Mouse (Mus musculus): ENCODE results near the gene Srms. TPM values are rescaled to one million over a fixed set of nuclear protein-coding genes. Genes with fewer than 3 reads are reported as not detected.

Srms gene
- polyA plus RNA-seq (2014; fragmentation: Nextera tagmentation; extraction: Ambion mirVana): 0.94 and 1.4 TPM in 2 replicates

DNA sequence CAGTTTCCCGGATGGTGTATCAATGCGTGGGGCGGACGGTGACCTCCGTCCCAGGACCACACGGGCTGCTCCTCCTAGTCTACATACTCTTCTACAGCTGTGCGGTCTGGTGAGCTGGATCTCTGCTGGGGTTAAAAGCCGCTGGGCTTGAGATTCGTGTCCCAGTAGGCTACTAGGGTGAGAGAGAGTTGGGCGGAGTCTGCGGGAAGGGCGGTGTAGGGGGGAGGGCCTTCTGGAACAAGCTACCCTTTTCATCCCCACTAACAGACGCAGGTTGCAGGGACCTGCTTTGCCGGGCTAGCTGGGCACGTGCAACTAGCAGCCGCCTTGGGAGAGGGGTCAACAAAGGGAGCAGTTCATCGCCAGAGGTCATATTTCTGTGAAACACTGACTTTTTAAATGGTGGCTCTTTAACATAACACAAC is at the start of gene Srms:
Gene Srms (minus strand): TSS at position 165 of the 425 bp plus-strand sequence.
- WGBS: under 1% methylated on average over 17 of the region's 17 CpGs
- ATAC-seq (ENCODE audit: insufficient number of reproducible peaks, low FRiP score, low TSS enrichment, low read depth) (peak; percentile 65; the same call in 1 of the 2 replicates), DNase-seq (ENCODE audit: low spot score) (peak; percentile 69)
- H3K9me3 ChIP-seq (ENCODE audit: control insufficient read depth, low read length): no peaks in the 10 kb centered on the region
- H3K4me2 ChIP-seq (ENCODE audit: low read depth, severe bottlenecking): peak within 1 kb of the TSS; percentile 61
- no peak within 1 kb of the TSS for H3K27ac ChIP-seq (replicated peaks; ENCODE audit: low read depth, low read length)
- peak within 1 kb of the TSS; percentile 29 for H3K4me3 ChIP-seq (ENCODE audit: low read depth, low read length)
- H3K36me3 ChIP-seq (ENCODE audit: control insufficient read depth, insufficient read depth, low read length): no peaks in the 10 kb centered on the region
- peaks cover 25% of the 10 kb centered on the region for H3K27me3 ChIP-seq (ENCODE audit: control insufficient read depth, insufficient read depth, low read length)
- H3K4me1 ChIP-seq (ENCODE audit: control insufficient read depth, insufficient read depth, low read length): peaks cover 8% of the 10 kb centered on the region; the same call in 1 of the 2 replicates
- H3K9ac ChIP-seq (ENCODE audit: low read length): peak within 1 kb of the TSS; percentile 34; the same call in 1 of the 2 replicates

DNA sequence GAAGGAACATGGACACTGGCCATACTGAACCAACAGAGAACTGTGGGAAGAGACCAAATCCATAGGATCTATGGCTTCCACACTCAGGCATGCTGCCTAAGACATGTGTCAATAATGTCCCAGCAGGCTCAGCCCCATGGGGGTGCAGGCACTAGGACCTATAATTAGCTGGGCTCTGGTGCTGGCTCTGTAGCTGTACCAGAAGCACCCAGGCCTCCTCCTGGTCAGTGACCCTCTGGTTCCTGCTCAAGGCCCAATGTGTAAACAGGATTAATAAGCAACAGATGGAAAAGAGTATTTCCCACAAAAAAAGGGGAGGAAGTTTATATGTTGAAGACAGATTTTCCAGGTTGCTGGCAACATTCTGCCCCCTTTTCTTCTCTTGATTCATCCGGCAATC is 40.3 kb upstream of the Srms start:
- Histone ChIP-seq H3K27me3 (ENCODE audit: control insufficient read depth, insufficient read depth, low read length) (no peaks in the 10 kb centered on the region), H3K9me3 (ENCODE audit: control insufficient read depth, low read length) (no peaks in the 10 kb centered on the region), H3K4me3 (ENCODE audit: low read depth, low read length) (no peak overlapping the region), H3K4me2 (ENCODE audit: low read depth, severe bottlenecking) (no peak overlapping the region), H3K27ac (replicated peaks; ENCODE audit: low read depth, low read length) (no peak overlapping the region), H3K4me1 (ENCODE audit: control insufficient read depth, insufficient read depth, low read length) (no peaks in the 10 kb centered on the region), H3K36me3 (ENCODE audit: control insufficient read depth, insufficient read depth, low read length) (peaks cover 19% of the 10 kb centered on the region), H3K9ac (ENCODE audit: low read length) (no peak overlapping the region)
- no peak for ATAC-seq (ENCODE audit: insufficient number of reproducible peaks, low FRiP score, low TSS enrichment, low read depth)
- no peak for DNase-seq (ENCODE audit: low spot score)
- WGBS: 93% methylated on average over 1 of the region's 1 CpGs

DNA sequence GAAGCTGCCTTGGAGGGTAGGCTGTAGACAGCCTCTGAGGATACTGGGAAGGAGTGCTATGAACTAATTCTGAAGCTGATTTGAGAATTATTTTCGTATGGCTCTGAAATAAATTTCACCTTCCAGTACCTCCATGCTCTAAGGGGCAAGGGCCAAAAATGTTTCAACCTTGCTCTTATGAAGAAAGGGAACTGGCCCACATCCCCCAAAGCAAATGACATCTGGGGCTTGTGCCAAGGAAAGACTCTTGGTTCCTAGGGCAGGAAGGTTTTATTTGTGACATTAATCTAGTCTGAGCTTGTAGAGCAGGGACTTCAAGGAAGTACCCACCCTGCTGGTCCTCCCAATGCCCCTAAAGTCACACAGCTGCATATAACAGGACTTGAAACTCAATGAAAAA is 38.9 kb upstream of the Srms start:
- Histone ChIP-seq H3K4me3 (ENCODE audit: low read depth, low read length) (no peak overlapping the region), H3K27me3 (ENCODE audit: control insufficient read depth, insufficient read depth, low read length) (no peaks in the 10 kb centered on the region), H3K9me3 (ENCODE audit: control insufficient read depth, low read length) (no peaks in the 10 kb centered on the region), H3K36me3 (ENCODE audit: control insufficient read depth, insufficient read depth, low read length) (peaks cover 19% of the 10 kb centered on the region), H3K4me1 (ENCODE audit: control insufficient read depth, insufficient read depth, low read length) (no peaks in the 10 kb centered on the region), H3K4me2 (ENCODE audit: low read depth, severe bottlenecking) (no peak overlapping the region), H3K9ac (ENCODE audit: low read length) (no peak overlapping the region), H3K27ac (replicated peaks; ENCODE audit: low read depth, low read length) (no peak overlapping the region)
- 90% methylated on average over 1 of the region's 1 CpGs for WGBS
- ATAC-seq (ENCODE audit: insufficient number of reproducible peaks, low FRiP score, low TSS enrichment, low read depth): no peak
- no peak for DNase-seq (ENCODE audit: low spot score)

DNA sequence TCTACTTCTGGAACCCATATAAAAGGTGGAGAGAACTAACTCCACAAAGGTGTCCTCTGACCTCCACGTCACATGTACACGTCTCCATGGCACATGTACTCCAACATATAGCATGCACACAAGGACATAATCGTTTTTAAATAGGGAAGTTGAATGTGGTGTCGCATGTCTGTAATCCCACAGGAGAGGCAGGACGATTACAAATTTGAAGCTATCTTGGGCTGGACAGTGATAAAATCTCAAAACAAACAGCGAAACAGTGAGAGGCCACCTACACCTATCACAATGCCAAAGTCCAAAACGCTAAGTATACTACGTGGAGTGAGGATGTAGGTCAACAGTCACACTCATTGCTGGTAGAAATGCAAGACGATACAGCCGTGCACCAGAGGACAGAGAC is 36.2 kb upstream of the Srms start:
- DNase-seq (ENCODE audit: low spot score) (no peak), ATAC-seq (ENCODE audit: insufficient number of reproducible peaks, low FRiP score, low TSS enrichment, low read depth) (no peak)
- Histone ChIP-seq H3K4me3 (ENCODE audit: low read depth, low read length) (no peak overlapping the region), H3K27me3 (ENCODE audit: control insufficient read depth, insufficient read depth, low read length) (no peaks in the 10 kb centered on the region), H3K9me3 (ENCODE audit: control insufficient read depth, low read length) (no peaks in the 10 kb centered on the region), H3K4me1 (ENCODE audit: control insufficient read depth, insufficient read depth, low read length) (no peaks in the 10 kb centered on the region), H3K4me2 (ENCODE audit: low read depth, severe bottlenecking) (no peak overlapping the region), H3K27ac (replicated peaks; ENCODE audit: low read depth, low read length) (no peak overlapping the region), H3K36me3 (ENCODE audit: control insufficient read depth, insufficient read depth, low read length) (peaks cover 8% of the 10 kb centered on the region), H3K9ac (ENCODE audit: low read length) (no peak overlapping the region)
- 89% methylated on average over 10 of the region's 10 CpGs for WGBS

GRCm38 (mm10) chr2:181245031-181245430 is 32.0 kb upstream of the Srms start:
- Histone ChIP-seq H3K9ac (ENCODE audit: low read length) (no peak overlapping the region), H3K4me1 (ENCODE audit: control insufficient read depth, insufficient read depth, low read length) (0 out of 2 replicates have a peak, but pooled peaks cover 3% of the 10 kb centered on the region), H3K27ac (replicated peaks; ENCODE audit: low read depth, low read length) (no peak overlapping the region), H3K9me3 (ENCODE audit: control insufficient read depth, low read length) (no peaks in the 10 kb centered on the region), H3K4me3 (ENCODE audit: low read depth, low read length) (no peak overlapping the region), H3K4me2 (ENCODE audit: low read depth, severe bottlenecking) (no peak overlapping the region), H3K36me3 (ENCODE audit: control insufficient read depth, insufficient read depth, low read length) (no peaks in the 10 kb centered on the region), H3K27me3 (ENCODE audit: control insufficient read depth, insufficient read depth, low read length) (no peaks in the 10 kb centered on the region)
- WGBS: 38% methylated on average over 2 of the region's 2 CpGs
- DNase-seq (ENCODE audit: low spot score): no peak
- ATAC-seq (ENCODE audit: insufficient number of reproducible peaks, low FRiP score, low TSS enrichment, low read depth): no peak

DNA sequence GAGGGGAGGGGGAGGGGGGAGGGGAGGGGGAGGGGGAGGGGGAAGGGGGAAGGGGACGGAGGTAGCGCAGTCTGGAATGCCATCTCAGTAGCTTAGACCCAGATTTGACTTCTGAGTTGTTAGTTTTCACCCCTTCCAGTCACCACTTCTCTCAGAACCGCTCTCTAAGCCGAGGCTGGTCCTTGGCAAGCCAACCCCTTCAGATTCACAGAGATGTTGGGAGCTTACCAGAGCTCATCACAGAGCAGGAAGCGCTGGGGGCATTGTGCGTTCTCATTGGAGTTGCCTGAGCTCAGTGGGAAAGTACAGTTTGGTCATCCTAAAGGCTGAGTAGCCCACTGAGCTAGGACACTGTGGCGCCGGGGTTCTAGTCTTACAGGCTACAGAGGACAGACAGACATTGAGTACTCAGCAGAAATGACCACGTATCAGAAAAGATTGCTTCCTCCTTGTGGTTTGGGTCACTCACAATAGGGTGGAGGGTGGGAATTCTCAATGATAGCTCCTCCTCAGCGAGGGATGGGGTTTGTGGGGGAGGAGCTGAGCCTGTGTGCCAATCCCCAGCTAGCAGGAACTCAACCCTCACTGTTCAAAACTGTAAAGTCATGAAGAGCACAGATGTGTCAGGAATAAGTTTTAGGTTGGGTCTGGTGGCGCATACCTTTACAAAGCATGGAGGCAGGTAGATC is 30.9 kb upstream of the Srms start:
- Histone ChIP-seq H3K27ac (replicated peaks; ENCODE audit: low read depth, low read length) (no peak overlapping the region), H3K9ac (ENCODE audit: low read length) (no peak overlapping the region), H3K9me3 (ENCODE audit: control insufficient read depth, low read length) (no peaks in the 10 kb centered on the region), H3K4me1 (ENCODE audit: control insufficient read depth, insufficient read depth, low read length) (0 out of 2 replicates have a peak, but pooled peaks cover 3% of the 10 kb centered on the region), H3K4me3 (ENCODE audit: low read depth, low read length) (no peak overlapping the region), H3K36me3 (ENCODE audit: control insufficient read depth, insufficient read depth, low read length) (no peaks in the 10 kb centered on the region), H3K27me3 (ENCODE audit: control insufficient read depth, insufficient read depth, low read length) (no peaks in the 10 kb centered on the region), H3K4me2 (ENCODE audit: low read depth, severe bottlenecking) (no peak overlapping the region)
- ATAC-seq (ENCODE audit: insufficient number of reproducible peaks, low FRiP score, low TSS enrichment, low read depth): no peak
- DNase-seq (ENCODE audit: low spot score): no peak
- WGBS: 31% methylated on average over 11 of the region's 11 CpGs

DNA sequence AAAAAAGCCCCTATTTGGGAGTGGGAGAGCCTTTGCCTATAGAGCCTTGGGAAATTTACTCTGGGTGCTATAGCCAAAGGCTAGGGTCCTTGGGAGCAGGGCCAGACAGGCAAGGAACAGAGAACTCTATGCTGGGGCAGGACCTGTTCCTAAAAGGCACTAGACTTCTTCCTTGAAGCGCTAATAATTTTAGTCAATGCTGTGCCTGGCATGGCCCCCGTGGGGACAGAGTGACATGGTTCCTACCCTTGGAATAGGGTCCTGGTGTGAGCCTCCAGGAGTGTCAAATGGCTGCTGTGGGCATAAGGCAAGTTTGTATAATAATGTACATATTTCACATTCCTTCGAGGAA is 29.3 kb upstream of the Srms start:
- DNase-seq (ENCODE audit: low spot score): no peak
- Histone ChIP-seq H3K4me1 (ENCODE audit: control insufficient read depth, insufficient read depth, low read length) (0 out of 2 replicates have a peak, but pooled peaks cover 3% of the 10 kb centered on the region), H3K4me3 (ENCODE audit: low read depth, low read length) (peak overlapping the region; percentile 38; the same call in 1 of the 2 replicates), H3K27me3 (ENCODE audit: control insufficient read depth, insufficient read depth, low read length) (no peaks in the 10 kb centered on the region), H3K9ac (ENCODE audit: low read length) (no peak overlapping the region), H3K9me3 (ENCODE audit: control insufficient read depth, low read length) (no peaks in the 10 kb centered on the region), H3K4me2 (ENCODE audit: low read depth, severe bottlenecking) (peak overlapping the region; percentile 65), H3K27ac (replicated peaks; ENCODE audit: low read depth, low read length) (no peak overlapping the region), H3K36me3 (ENCODE audit: control insufficient read depth, insufficient read depth, low read length) (no peaks in the 10 kb centered on the region)
- whole genome bisulfite sequencing: 61% methylated on average over 3 of the region's 3 CpGs
- ATAC-seq (ENCODE audit: insufficient number of reproducible peaks, low FRiP score, low TSS enrichment, low read depth): no peak

GRCm38 (mm10) chr2:181241602-181242313 is 28.8 kb upstream of the Srms start, which contains the start of gene Helz2:
Gene Helz2 (minus strand): TSS chr2:181242027.
- H3K4me1 ChIP-seq (ENCODE audit: control insufficient read depth, insufficient read depth, low read length): 0 out of 2 replicates have a peak, but pooled peaks cover 3% of the 10 kb centered on the region
- H3K36me3 ChIP-seq (ENCODE audit: control insufficient read depth, insufficient read depth, low read length): no peaks in the 10 kb centered on the region
- DNase-seq (ENCODE audit: low spot score) (peak; percentile 40), ATAC-seq (ENCODE audit: insufficient number of reproducible peaks, low FRiP score, low TSS enrichment, low read depth) (0 out of 2 replicates have a peak, but pooled peaks have one; percentile 33)
- WGBS: 9% methylated on average over 16 of the region's 16 CpGs
- H3K27me3 ChIP-seq (ENCODE audit: control insufficient read depth, insufficient read depth, low read length): no peaks in the 10 kb centered on the region
- no peak within 1 kb of the TSS for H3K27ac ChIP-seq (replicated peaks; ENCODE audit: low read depth, low read length)
- peak within 1 kb of the TSS; percentile 65 for H3K4me2 ChIP-seq (ENCODE audit: low read depth, severe bottlenecking)
- H3K9me3 ChIP-seq (ENCODE audit: control insufficient read depth, low read length): no peaks in the 10 kb centered on the region
- peak within 1 kb of the TSS; percentile 38 for H3K4me3 ChIP-seq (ENCODE audit: low read depth, low read length)
- peak within 1 kb of the TSS; percentile 60 for H3K9ac ChIP-seq (ENCODE audit: low read length)

Data from limb, embryonic 11.5 days (tissue).